Mouse (Mus musculus): Measurements from ENCODE around the gene Armc2. TPM values are rescaled to one million over a fixed set of nuclear protein-coding genes. Genes with fewer than 3 reads are reported as not detected.

The Armc2 gene
- polyA plus RNA-seq, 1 experiment from 2014 or later = 3.5 TPM

DNA sequence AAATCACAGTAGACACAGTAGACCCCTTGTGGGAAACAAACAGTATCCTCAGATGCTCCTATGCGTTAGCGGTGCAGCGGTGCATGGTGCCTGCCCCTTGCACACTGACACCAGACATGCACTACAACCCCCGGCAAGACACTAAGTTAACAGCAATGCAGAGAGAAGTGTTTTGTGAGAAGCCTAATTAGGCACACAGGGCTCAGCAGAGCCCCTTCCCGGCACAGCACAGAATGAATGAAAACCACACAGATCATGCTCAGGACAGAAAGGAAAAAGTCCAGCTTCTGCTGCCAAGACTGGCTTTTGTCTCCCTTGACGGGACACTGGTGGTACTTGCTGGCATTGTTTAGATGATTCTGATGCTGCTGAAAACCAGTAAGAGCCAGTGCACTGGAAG is 109.3 kb downstream of the Armc2 start:
- DNase-seq (ENCODE audit: low spot score) = no peak
- 67% methylated on average over 6 of the region's 6 CpGs for WGBS
- no peak overlapping the region for H3K27ac ChIP-seq

DNA sequence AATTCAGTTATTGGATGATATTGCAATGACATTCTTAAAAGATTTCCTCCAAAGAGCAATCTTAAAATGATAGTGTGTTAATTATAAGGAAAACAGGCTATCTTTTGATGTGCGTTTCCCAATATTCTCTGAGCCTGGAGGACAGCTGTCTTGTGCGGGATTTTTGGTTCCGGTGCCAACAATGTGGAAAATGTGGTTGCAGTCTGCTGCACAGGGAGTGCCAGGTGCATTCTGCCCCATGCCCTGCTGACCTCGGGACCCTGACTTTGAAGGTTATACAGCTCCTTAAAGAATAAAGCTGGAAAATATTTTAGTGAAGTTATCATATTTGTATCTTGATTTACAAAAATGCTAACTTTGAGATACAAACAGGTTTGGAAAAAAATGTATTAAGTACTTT is 110.3 kb downstream of the Armc2 start:
- H3K27me3 ChIP-seq (ENCODE audit: insufficient read depth, poor library complexity, severe bottlenecking) = no peaks in the 10 kb centered on the region
- H3K4me1 ChIP-seq (replicated peaks) = peaks cover 4% of the 10 kb centered on the region
- peaks cover 36% of the 10 kb centered on the region for H3K36me3 ChIP-seq
- H3K9me3 ChIP-seq = no peaks in the 10 kb centered on the region
- no peak for DNase-seq (ENCODE audit: low spot score)
- no peak overlapping the region for H3K27ac ChIP-seq
- 95% methylated on average over 4 of the region's 4 CpGs for WGBS
- no peak overlapping the region for H3K4me3 ChIP-seq

More for the DNA sequence above, 109.3 kb downstream of the Armc2 start:
- Histone ChIP-seq H3K4me3 (no peak overlapping the region), H3K9me3 (no peaks in the 10 kb centered on the region), H3K27me3 (ENCODE audit: insufficient read depth, poor library complexity, severe bottlenecking) (no peaks in the 10 kb centered on the region), H3K36me3 (peaks cover 33% of the 10 kb centered on the region), H3K4me1 (replicated peaks) (peaks cover 4% of the 10 kb centered on the region)

DNA sequence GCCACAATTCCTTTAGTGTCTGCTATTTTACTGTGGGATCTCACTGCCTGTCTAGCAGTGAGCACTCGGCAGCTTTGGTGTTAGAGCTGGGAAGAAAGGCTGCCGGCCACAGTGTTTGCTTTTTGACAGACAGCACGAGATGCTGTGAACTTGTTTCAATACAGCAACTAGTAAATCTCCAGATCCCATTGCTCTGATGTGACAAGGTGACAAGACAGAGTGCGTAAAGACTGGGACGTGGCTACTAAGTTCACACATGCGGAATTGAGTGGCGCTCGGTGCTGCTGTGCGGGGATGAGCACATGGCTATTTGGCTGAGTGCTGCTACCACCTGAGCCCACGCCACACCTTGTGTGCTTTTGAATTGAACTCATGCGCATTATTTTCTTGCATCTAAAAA is 110.8 kb downstream of the Armc2 start:
- H3K9me3 ChIP-seq = no peaks in the 10 kb centered on the region
- WGBS = 89% methylated on average over 11 of the region's 11 CpGs
- DNase-seq (ENCODE audit: low spot score) = no peak

DNA sequence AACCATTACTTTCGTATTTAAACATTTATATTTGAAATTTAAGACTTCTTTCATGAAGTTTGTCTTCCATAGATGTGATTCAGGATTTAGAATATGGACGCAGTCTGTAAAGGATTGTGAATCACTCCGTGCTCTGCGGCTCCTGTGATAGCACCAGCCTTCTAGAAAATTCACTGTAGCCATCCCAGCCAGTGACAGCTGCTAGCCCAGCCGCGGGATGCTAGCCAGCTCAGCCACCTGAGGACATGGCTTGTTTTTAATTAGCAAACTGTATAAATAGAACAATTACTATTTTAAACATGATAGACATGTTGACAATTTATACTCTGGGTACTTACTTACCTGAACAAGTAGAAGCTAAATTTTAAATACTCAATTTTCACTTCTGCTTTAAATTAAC is 116.4 kb downstream of the Armc2 start:
- H3K27ac ChIP-seq = no peak overlapping the region
- no peak overlapping the region for H3K4me3 ChIP-seq
- DNase-seq (ENCODE audit: low spot score) = no peak
- H3K36me3 ChIP-seq = peaks cover 48% of the 10 kb centered on the region
- H3K27me3 ChIP-seq (ENCODE audit: insufficient read depth, poor library complexity, severe bottlenecking) = no peaks in the 10 kb centered on the region
- 96% methylated on average over 6 of the region's 6 CpGs for WGBS
- H3K4me1 ChIP-seq (replicated peaks) = no peaks in the 10 kb centered on the region
- H3K9me3 ChIP-seq = no peaks in the 10 kb centered on the region

More for the DNA sequence above, 110.8 kb downstream of the Armc2 start:
- Histone ChIP-seq H3K27ac (no peak overlapping the region), H3K4me3 (no peak overlapping the region), H3K36me3 (peaks cover 39% of the 10 kb centered on the region), H3K4me1 (replicated peaks) (peaks cover 4% of the 10 kb centered on the region), H3K27me3 (ENCODE audit: insufficient read depth, poor library complexity, severe bottlenecking) (no peaks in the 10 kb centered on the region)

DNA sequence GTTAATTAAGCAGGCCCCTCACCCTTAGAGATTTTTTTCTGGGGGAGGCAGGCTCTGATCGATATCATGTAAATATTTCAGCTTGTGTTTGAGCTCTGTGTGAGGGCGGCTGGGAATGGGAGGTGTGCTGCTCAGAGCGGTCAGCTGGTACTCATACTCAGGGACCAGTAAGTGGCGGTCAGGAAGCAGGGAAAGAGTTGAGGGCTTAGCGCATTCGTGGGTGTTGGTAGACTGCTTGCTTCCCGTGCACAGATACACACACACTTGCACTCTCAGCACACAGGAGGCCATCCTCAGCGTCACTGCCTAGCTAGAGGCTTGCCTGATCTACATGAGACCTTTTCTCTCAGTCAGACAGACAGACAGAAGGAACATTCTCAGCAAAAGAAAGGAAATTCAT is 116.8 kb downstream of the Armc2 start:
- Histone ChIP-seq H3K36me3 (peaks cover 44% of the 10 kb centered on the region), H3K4me1 (replicated peaks) (no peaks in the 10 kb centered on the region), H3K27ac (no peak overlapping the region), H3K27me3 (ENCODE audit: insufficient read depth, poor library complexity, severe bottlenecking) (no peaks in the 10 kb centered on the region), H3K4me3 (no peak overlapping the region), H3K9me3 (no peaks in the 10 kb centered on the region)
- DNase-seq (ENCODE audit: low spot score) = no peak
- WGBS = 90% methylated on average over 8 of the region's 8 CpGs

DNA sequence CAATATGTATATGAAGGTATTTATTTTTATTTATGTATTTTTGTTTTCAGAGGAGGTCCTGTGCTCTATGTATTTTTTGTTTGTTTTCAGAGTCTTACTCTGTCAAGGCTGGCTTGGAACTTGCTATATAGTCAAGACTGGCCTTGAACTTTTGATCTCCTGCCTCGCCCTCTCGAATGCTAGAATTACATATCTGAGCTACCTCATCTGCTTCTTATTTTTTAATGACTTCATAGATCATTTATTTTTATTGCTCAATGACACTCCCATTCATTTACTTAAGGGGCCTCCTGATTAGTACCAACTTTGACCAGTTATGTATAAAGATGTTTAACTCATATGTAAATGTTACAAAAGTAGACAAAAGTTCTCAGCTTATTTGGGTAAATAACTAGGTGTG is 121.4 kb downstream of the Armc2 start:
- 96% methylated on average over 2 of the region's 2 CpGs for WGBS
- Histone ChIP-seq H3K27ac (no peak overlapping the region), H3K27me3 (ENCODE audit: insufficient read depth, poor library complexity, severe bottlenecking) (no peaks in the 10 kb centered on the region), H3K4me1 (replicated peaks) (peaks cover 8% of the 10 kb centered on the region; the same call in 1 of the 2 replicates), H3K9me3 (no peaks in the 10 kb centered on the region), H3K36me3 (peaks cover 15% of the 10 kb centered on the region), H3K4me3 (no peak overlapping the region)
- DNase-seq (ENCODE audit: low spot score) = no peak

DNA sequence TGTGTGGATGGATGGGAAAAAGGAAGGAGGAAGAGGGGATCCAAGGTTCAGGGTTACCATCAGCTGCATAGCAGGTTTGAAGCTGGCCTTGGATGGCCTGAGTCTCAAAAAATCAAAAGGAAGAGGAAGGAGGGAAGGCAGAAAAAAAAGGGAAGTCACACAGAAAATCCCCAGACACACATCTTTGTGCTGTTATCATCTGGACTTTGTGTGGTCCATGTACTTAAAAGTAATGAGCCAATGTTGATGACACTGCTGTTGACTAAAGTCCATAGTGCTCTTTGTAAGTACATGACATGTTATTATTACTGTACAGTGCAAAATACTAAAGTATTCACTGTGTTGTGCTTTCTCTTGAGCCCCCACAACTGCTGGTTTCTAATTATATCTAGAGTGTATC is 121.8 kb downstream of the Armc2 start:
- Histone ChIP-seq H3K9me3 (no peaks in the 10 kb centered on the region), H3K4me1 (replicated peaks) (peaks cover 8% of the 10 kb centered on the region; the same call in 1 of the 2 replicates), H3K27me3 (ENCODE audit: insufficient read depth, poor library complexity, severe bottlenecking) (no peaks in the 10 kb centered on the region), H3K4me3 (no peak overlapping the region), H3K27ac (no peak overlapping the region), H3K36me3 (peaks cover 15% of the 10 kb centered on the region)
- DNase-seq (ENCODE audit: low spot score) = no peak

DNA sequence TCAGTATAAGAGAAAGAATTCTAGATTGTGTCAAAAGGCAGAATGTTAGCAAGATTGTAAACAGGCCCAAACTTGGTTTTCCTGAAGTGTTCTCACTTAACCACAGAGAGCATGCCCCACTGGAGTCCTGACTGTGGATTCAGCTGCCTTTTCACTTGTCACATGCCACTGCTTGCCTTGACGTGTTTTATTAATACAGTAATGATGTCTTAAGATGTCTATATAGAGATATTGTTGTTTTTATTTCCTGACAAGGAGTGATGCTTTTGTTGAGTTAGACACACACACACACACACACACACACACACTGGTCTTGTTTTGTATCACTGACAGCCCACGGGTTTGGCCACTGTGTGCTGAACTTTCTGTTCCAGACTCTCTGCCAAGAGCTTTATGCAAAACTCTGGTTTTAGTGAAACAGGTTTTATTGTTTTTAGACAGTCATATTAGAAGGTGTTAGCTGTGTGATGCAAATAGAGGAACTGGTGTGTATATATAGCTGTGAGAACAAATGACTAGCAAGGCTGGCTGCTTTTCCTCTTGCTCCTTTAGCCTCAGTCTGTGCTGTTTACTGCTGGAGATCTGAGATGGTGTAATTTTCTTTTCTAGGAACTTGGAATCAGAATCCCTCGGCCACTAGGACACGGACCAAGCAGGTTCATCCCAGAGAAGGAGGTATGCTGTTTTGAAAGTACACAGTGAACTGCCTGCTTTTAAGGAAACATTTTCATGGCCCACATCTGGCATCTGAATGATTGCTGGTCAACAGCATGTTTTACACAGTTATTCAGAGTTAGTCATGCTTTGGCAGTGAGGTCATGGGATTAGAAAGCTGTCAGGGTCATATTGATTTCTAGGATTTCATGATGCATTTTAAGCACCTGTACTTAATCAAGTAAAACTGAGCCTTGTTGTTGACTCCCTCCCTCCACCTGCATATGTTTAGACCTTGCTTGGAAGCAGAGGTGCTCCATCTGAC is 124.5 kb downstream of the Armc2 start:
- Histone ChIP-seq H3K36me3 (peaks cover 8% of the 10 kb centered on the region), H3K27ac (no peak overlapping the region), H3K4me1 (replicated peaks) (peaks cover 8% of the 10 kb centered on the region; the same call in 1 of the 2 replicates), H3K4me3 (no peak overlapping the region), H3K9me3 (no peaks in the 10 kb centered on the region), H3K27me3 (ENCODE audit: insufficient read depth, poor library complexity, severe bottlenecking) (no peaks in the 10 kb centered on the region)
- 67% methylated on average over 4 of the region's 4 CpGs for WGBS
- no peak for DNase-seq (ENCODE audit: low spot score)

DNA sequence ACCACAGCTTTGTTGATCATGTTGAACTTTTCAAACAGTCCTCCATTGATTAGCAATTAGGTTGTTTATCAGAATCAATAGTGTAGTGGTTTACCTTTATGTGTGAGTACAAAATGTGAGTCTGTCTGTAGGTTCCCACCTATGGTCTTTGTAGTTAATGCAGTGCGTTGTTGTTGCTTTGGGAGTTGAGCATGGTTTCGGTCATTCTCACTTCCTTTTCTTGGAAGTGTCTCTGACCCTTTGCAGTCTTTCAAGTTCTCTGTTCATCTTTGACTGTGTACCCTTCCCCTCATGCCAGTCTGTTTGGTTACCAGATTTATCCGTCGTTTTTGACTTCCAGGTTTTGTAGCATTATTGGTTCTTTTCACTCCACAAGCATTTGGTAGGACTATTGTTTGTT is 126.9 kb downstream of the Armc2 start:
- H3K27me3 ChIP-seq (ENCODE audit: insufficient read depth, poor library complexity, severe bottlenecking) = no peaks in the 10 kb centered on the region
- no peak for DNase-seq (ENCODE audit: low spot score)
- H3K4me1 ChIP-seq (replicated peaks) = peaks cover 26% of the 10 kb centered on the region
- WGBS = 90% methylated on average over 4 of the region's 4 CpGs
- H3K9me3 ChIP-seq = no peaks in the 10 kb centered on the region
- no peaks in the 10 kb centered on the region; the same call in 1 of the 2 replicates for H3K36me3 ChIP-seq
- no peak overlapping the region for H3K27ac ChIP-seq
- H3K4me3 ChIP-seq = no peak overlapping the region

DNA sequence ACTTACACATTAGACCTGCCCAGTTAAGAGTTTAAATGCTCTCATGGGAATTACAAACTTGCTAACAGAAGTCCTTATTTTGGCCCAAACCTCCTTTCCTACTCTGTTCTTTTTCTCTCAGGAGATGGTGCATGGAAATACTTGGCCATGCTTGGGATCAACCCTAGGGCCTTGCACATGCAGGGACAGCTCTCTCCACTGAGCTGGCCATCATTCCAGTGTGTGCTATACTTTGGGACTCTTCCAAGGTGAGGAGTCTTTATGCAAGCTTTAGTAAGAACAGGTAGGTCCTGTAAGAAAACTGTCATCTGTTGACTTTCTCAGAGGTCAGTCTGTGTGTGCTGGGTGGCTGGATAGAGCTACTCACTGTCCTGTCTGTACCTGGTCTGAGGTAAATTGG is 127.7 kb downstream of the Armc2 start:
- Histone ChIP-seq H3K27ac (no peak overlapping the region), H3K4me3 (no peak overlapping the region), H3K36me3 (no peaks in the 10 kb centered on the region), H3K9me3 (no peaks in the 10 kb centered on the region), H3K27me3 (ENCODE audit: insufficient read depth, poor library complexity, severe bottlenecking) (no peaks in the 10 kb centered on the region), H3K4me1 (replicated peaks) (peaks cover 26% of the 10 kb centered on the region)
- DNase-seq (ENCODE audit: low spot score) = no peak

DNA sequence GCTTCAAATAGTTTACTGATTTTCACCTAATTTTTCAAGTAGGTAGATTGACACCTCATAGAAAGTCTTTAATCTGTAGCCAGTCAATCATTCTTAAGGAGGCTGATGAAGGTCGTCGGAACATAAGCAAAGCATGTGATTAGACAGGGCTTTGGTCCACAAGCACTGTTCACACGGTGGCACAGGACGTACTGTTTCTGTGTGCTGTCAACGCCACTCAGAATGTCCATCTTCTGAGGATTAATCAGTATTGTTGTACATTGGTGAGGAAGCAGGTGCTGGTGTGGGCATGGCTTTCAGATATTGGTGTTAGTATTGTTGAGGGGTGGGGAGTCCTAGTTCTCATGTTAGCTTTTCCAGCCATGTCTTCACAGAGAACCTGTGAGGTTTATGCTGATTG is 128.7 kb downstream of the Armc2 start:
- H3K27ac ChIP-seq = no peak overlapping the region
- 85% methylated on average over 5 of the region's 5 CpGs for WGBS
- DNase-seq (ENCODE audit: low spot score) = no peak
- H3K4me1 ChIP-seq (replicated peaks) = peaks cover 29% of the 10 kb centered on the region
- no peaks in the 10 kb centered on the region for H3K36me3 ChIP-seq
- H3K27me3 ChIP-seq (ENCODE audit: insufficient read depth, poor library complexity, severe bottlenecking) = no peaks in the 10 kb centered on the region
- no peak overlapping the region for H3K4me3 ChIP-seq
- no peaks in the 10 kb centered on the region for H3K9me3 ChIP-seq

DNA sequence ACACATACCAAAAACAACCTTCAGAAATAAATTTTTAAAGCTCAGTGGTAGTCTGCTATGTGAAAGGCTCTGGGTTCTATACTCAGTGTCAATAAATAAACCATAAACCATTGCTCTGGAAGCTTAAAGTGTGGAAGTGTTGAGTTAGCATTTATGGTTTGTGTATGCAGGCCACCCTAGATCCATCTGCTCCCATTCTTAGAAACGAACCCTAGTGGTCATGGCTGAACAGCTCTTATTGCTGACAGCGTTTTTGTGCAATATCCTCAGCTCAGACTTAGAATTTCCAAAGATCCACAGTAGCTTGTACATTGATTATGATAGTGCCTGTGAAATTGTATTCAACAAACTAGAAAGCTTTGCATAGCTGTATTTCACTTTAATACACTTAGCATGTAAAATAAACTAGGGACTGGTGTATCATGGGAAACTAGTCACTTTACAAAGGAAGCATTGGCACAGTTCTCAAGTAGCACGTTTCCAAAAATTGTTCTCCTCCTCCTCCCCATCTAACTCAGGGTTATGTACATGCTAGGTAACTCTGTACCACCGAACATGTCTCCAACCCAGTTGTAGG is 129.8 kb downstream of the Armc2 start:
- Histone ChIP-seq H3K4me1 (replicated peaks) (peaks cover 29% of the 10 kb centered on the region), H3K27me3 (ENCODE audit: insufficient read depth, poor library complexity, severe bottlenecking) (no peaks in the 10 kb centered on the region), H3K9me3 (no peaks in the 10 kb centered on the region), H3K4me3 (no peak overlapping the region; the same call in 1 of the 2 replicates), H3K36me3 (no peaks in the 10 kb centered on the region), H3K27ac (no peak overlapping the region)
- no peak for DNase-seq (ENCODE audit: low spot score)
- 66% methylated on average over 4 of the region's 4 CpGs for WGBS

DNA sequence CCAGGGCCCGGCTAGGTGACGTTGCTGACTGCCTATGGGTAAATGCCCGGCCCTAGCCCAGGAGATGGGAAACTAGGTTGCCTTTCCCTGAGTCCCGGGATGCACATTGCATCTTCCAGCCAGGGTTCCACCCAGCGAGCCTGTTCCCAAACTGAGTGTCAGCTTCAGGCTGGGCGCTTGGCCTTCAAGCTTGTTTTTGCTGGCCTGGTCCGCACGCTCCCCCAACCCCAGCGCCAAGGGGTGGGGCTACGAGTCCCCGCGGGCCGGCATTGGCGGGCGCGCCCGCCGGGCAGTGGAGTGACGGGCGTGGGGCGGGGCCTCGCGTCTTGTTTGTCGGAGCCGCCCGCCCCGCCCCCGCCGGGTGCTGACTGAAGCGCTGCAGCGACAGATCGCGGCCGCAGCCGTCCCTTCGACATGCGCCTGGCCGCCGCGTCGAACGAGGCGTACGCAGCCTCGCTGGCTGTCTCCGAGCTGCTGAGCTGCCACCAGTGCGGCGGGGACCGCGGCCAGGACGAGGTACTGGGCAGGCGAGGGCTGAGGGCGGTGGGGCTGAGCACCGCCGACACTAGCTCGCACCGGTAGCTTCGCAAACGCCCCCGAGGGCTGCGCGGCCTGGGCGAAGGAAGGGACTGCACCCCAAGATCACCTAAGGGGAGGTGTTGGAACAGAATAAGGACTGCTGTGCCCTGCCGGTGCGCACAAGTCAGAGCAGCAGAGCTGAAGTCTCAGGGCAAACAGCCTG is 131.0 kb downstream of the Armc2 start:
- Histone ChIP-seq H3K4me1 (replicated peaks) (peaks cover 31% of the 10 kb centered on the region), H3K27ac (peak overlapping the region; percentile 93), H3K4me3 (peak overlapping the region; percentile 70), H3K9me3 (no peaks in the 10 kb centered on the region), H3K36me3 (no peaks in the 10 kb centered on the region), H3K27me3 (ENCODE audit: insufficient read depth, poor library complexity, severe bottlenecking) (no peaks in the 10 kb centered on the region)
- peak; percentile 95 for DNase-seq (ENCODE audit: low spot score)
- WGBS = 2% methylated on average over 65 of the region's 65 CpGs
